Mouse (Mus musculus): ENCODE data around the gene Glra4.

DNA sequence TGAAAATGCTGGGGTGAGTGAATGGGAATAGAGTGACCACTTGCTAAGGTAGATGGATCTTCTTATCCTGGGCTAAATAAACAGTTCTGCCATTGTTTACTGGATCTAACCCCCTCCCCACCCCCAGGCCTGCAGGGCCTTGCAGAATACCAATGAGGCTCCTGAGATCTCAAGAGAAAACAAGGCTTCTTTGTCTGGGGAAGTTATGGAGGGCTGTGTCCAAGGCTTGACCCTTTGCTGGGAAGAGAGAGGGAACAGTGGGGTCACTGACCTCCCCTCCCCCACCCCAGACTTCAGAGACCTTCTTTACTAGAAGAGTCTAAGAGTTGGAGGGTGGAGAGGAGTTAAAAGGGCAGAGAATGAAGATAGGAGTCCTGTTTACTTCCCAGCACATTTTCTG lies 48.7 kb upstream of the Glra4 start:
- TF ChIP-seq POLR2A (IDR thresholded peaks at IDR 0.05; ENCODE audit: extremely low read depth, insufficient read depth, low read length) = no peak
- TF ChIP-seq CTCF (IDR thresholded peaks at IDR 0.05; ENCODE audit: extremely low read depth, insufficient read depth, low read length) = no peak
